Mouse (Mus musculus) embryonic facial prominence, embryonic 11.5 days (tissue): ENCODE measurements around the gene Med26. TPM values are rescaled to one million over a fixed set of nuclear protein-coding genes. Genes with fewer than 3 reads are reported as not detected.
A peak's percentile ranks its signal among the peaks of the same experiment; 100 is the strongest.

ENCODE experiments used
- ATAC-seq: fragments of 200-750 bp; cut with Nextera tagmentation; replicated peaks from 2 replicates; pipeline ENCODE4 v1.8.0; 2017; ENCODE audit warnings: low read depth; ENCODE audit not compliant: insufficient number of reproducible peaks, low FRiP score, low TSS enrichment
- DNase-seq: peaks from one replicate; pipeline ENCODE4 v3.0.0-alpha.2; 2015; ENCODE audit warnings: low spot score
- H3K27ac ChIP-seq: fragments of 300-500 bp; sonication (generic); replicated peaks from 2 replicates; pipeline ENCODE4 v1.5.1; 2014; ENCODE audit warnings: mild to moderate bottlenecking, low read depth, low read length, control low read depth
- H3K27me3 ChIP-seq: fragments of 300-500 bp; sonication (generic); 2 replicates; pipeline ENCODE4 v1.6.1; 2014; ENCODE audit warnings: mild to moderate bottlenecking, low read length, moderate library complexity, mixed read lengths; ENCODE audit not compliant: control insufficient read depth, insufficient read depth
- H3K36me3 ChIP-seq: fragments of 300-500 bp; sonication (generic); replicated peaks from 2 replicates; pipeline ENCODE4 v1.6.1; 2014; ENCODE audit warnings: low read depth, mild to moderate bottlenecking, low read length, moderate library complexity, mixed read lengths; ENCODE audit not compliant: control insufficient read depth, insufficient read depth
- H3K4me1 ChIP-seq: fragments of 300-500 bp; sonication (generic); 2 replicates; pipeline ENCODE4 v1.6.1; 2014; ENCODE audit warnings: low read length, mixed read lengths; ENCODE audit not compliant: control insufficient read depth, insufficient read depth
- H3K4me2 ChIP-seq: fragments of 300-500 bp; sonication (generic); 2 replicates; pipeline ENCODE4 v1.6.1; 2014; ENCODE audit warnings: low read depth, mild to moderate bottlenecking, control low read depth, low read length, moderate library complexity
- H3K4me3 ChIP-seq: fragments of 300-500 bp; sonication (generic); 2 replicates; pipeline ENCODE4 v1.5.1; 2014; ENCODE audit warnings: low read depth, low read length, control low read depth
- H3K9ac ChIP-seq: fragments of 300-500 bp; sonication (generic); replicated peaks from 2 replicates; pipeline ENCODE4 v1.6.1; 2014; ENCODE audit warnings: mild to moderate bottlenecking, control low read depth, low read length
- H3K9me3 ChIP-seq: fragments of 300-500 bp; sonication (generic); replicated peaks from 2 replicates; pipeline ENCODE4 v1.6.1; 2016; ENCODE audit warnings: mild to moderate bottlenecking, low read length, inconsistent platforms, mixed read lengths; ENCODE audit not compliant: control insufficient read depth
- WGBS: fragments of 180-500 bp; shearing (Covaris S2); extraction: QIAGEN DNeasy Blood & Tissue Kit; methylation state at CpG from one replicate; pipeline ENCODE4 v1.1.7; 2014; 5-methylcytosine and 5-hydroxymethylcytosine counted together
- polyA plus RNA-seq: library from polyadenylated mRNA; unstranded; fragments of >200 nt; fragmentation: Nextera tagmentation; extraction: Ambion mirVana; gene quantifications from 2 replicates; pipeline ENCODE4 v1.2.1, GENCODE M21; 2014

Gene Med26
- polyA plus RNA-seq, 1 experiment from 2014 or later, result 12.1 TPM

DNA sequence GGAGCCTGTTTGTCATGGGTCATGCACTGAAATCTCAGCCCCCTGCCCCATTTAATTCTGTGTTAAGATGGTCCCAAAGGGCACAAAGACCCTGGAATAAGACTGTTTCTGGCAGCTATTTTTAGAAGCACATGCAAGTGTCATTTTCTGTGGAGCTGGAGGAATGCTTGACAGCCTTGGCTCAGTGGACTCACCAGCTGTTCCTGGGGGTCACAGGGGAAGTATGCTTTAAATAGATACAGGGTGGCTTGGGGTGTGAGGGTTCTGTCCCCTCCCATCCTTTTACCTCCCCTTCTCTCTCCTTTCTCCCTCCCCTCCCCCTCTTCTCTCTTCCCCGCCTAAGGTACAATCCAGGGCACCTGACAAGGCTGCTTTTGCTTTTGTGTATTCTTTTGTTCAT lies 29.9 kb upstream of the Med26 start:
- Histone ChIP-seq H3K27me3 (no peaks in the 10 kb centered on the region), H3K36me3 (no peaks in the 10 kb centered on the region), H3K4me2 (no peak overlapping the region), H3K9ac (no peak overlapping the region), H3K4me3 (no peak overlapping the region), H3K4me1 (no peaks in the 10 kb centered on the region), H3K9me3 (no peaks in the 10 kb centered on the region), H3K27ac (no peak overlapping the region)
- 69% methylated on average over 1 of the region's 1 CpGs for WGBS
- DNase-seq, result no peak
- ATAC-seq, result no peak

DNA sequence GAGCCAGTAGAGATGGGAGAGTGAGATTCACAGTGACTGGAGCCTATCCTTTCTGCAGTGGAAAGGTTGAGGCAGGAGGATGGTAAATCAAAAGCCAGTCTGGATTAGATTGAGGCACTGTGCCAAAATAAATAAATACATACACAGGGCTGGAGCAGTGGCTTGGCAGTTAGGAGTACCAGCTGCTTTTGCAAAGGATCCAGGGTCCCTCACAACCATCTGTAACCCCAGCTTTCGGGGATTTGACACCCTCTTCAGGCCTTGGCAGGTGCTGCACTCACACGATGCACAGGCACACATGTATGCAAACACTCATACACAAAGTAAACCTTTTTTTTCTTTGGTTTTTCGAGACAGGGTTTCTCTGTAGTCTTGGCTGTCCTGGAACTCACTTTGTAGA lies 29.2 kb upstream of the Med26 start:
- no peaks in the 10 kb centered on the region for H3K36me3 ChIP-seq
- WGBS, result 92% methylated on average over 3 of the region's 3 CpGs
- H3K9me3 ChIP-seq, result no peaks in the 10 kb centered on the region
- H3K4me2 ChIP-seq, result no peak overlapping the region
- no peak overlapping the region for H3K9ac ChIP-seq
- no peak overlapping the region for H3K27ac ChIP-seq
- no peak for ATAC-seq
- H3K4me1 ChIP-seq, result no peaks in the 10 kb centered on the region
- no peak for DNase-seq
- no peaks in the 10 kb centered on the region for H3K27me3 ChIP-seq
- H3K4me3 ChIP-seq, result no peak overlapping the region

DNA sequence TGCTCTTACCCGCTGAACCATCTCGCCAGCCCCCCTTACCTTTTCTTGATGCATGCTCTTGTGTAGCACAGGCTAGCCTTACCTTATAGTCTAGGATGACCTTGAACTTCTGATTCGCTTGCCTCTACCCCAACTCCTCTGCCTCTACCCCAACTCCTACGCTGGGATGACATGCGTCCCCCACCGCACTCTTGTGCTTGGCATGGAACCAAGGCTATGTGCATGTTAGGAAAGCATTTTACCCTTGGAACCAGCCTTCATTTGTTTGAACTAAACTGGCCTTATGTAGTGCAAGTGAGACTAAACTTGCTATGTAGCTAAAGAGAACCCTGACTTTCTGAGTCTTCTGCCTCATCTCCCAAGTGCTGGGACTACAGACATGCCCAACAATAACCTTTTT lies 27.8 kb upstream of the Med26 start:
- Histone ChIP-seq H3K9ac (no peak overlapping the region), H3K4me3 (no peak overlapping the region), H3K4me1 (no peaks in the 10 kb centered on the region), H3K27ac (no peak overlapping the region), H3K27me3 (no peaks in the 10 kb centered on the region), H3K9me3 (no peaks in the 10 kb centered on the region), H3K36me3 (no peaks in the 10 kb centered on the region), H3K4me2 (no peak overlapping the region)
- 93% methylated on average over 6 of the region's 6 CpGs for WGBS
- no peak for ATAC-seq
- no peak for DNase-seq

DNA sequence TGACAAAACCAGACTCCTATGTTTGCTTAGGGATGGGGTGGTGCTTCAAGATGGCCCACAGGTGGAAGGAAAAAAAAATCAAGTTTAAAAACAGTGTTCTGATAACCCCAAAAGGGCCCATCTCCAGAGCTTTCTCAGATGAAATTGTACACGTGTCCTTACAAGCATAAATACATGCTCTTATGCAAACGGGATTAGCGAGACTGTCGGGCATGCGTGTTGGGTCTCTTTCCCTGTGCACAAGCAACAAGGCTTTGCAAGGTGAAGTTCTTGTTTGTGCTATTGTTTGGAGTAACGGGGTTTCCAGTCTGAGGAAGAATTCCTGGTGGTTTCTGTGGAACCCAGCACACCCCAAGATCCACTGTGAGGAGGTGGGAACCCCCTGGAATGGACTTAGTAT lies 25.4 kb upstream of the Med26 start:
- WGBS, result 78% methylated on average over 6 of the region's 6 CpGs
- no peaks in the 10 kb centered on the region for H3K9me3 ChIP-seq
- no peak overlapping the region for H3K4me3 ChIP-seq
- no peak overlapping the region for H3K27ac ChIP-seq
- H3K36me3 ChIP-seq, result no peaks in the 10 kb centered on the region; the same call in 1 of the 2 replicates
- no peaks in the 10 kb centered on the region for H3K27me3 ChIP-seq
- ATAC-seq, result no peak
- no peak overlapping the region for H3K4me2 ChIP-seq
- peaks cover 3% of the 10 kb centered on the region; the same call in 1 of the 2 replicates for H3K4me1 ChIP-seq
- H3K9ac ChIP-seq, result no peak overlapping the region
- no peak for DNase-seq

DNA sequence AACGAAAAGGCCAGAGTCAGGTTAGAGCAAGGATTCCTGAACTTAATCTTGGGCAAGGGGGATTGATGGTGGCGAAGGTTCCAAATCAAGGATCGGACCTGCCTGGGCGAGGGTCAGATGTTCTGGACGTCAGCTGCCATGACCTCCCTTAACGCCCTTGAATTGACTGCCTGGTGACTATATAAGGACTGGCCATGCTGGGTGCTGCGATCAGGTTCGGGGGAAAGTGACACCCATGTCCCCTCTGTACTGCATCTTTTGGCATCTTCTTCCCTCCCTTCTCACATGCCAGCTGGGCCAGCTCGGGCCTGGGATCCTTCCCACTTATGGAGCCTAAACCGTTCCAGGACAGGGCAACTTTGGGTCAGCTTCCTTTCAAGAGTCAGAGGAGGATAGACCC lies 24.4 kb upstream of the Med26 start:
- H3K4me2 ChIP-seq, result peak overlapping the region; percentile 89
- no peak for DNase-seq
- H3K9ac ChIP-seq, result peak overlapping the region; percentile 52
- H3K4me3 ChIP-seq, result peak overlapping the region; percentile 64
- 4% methylated on average over 10 of the region's 10 CpGs for WGBS
- ATAC-seq, result no peak
- no peaks in the 10 kb centered on the region for H3K27me3 ChIP-seq
- no peaks in the 10 kb centered on the region; the same call in 1 of the 2 replicates for H3K36me3 ChIP-seq
- peaks cover 3% of the 10 kb centered on the region; the same call in 1 of the 2 replicates for H3K4me1 ChIP-seq
- H3K27ac ChIP-seq, result no peak overlapping the region
- no peaks in the 10 kb centered on the region for H3K9me3 ChIP-seq

DNA sequence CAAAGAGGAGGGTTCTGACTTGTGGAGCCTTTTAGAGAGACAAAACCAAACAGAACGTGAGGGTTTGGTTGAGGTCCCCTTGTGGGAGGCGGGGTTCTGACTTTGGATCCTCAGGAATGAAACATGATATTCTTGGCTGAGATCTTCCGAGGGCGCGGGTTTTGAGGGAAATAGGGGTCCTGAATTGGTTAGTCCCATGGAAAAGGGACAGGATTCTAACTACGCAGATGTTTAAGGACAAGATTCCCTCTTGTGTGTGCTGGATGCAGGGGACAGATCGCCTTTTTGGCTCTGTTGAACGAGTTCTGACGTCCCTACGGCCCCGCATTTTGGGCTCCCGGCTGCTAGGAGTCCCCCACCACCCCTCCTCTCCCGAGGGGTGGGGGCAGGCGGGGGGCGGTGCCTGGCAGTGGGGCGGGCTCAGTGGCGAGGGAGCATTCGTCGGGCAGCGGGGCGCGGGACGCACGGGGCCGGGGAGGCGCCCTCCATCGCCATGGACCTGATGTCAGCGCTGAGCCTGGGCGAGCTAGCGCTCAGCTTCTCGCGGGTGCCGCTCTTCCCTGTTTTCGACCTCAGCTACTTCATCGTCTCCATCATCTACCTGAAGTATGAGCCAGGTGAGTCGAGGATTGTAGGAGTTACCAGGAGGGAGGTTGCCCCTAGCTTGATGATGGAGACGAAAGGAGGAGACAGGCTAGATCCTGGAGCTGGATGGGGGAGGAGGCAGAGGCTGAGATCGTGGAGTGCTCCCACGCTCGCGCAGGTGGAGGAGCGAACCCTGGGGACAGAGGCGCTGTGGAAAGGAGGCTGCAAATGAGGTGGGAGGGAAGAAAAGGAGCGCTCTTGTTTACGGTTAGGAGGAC lies 23.8 kb upstream of the Med26 start, which contains the start of gene Tmem38a:
Tmem38a (plus strand) TSS at position 445 of the 863 bp plus-strand sequence.
- Histone ChIP-seq H3K4me1 (peaks cover 3% of the 10 kb centered on the region; the same call in 1 of the 2 replicates), H3K9ac (peak within 1 kb of the TSS; percentile 57), H3K27ac (peak within 1 kb of the TSS; percentile 54; the same call in 1 of the 2 replicates), H3K4me2 (peak within 1 kb of the TSS; percentile 89), H3K36me3 (no peaks in the 10 kb centered on the region; the same call in 1 of the 2 replicates), H3K27me3 (no peaks in the 10 kb centered on the region), H3K4me3 (peak within 1 kb of the TSS; percentile 64), H3K9me3 (no peaks in the 10 kb centered on the region)
- under 1% methylated on average over 45 of the region's 45 CpGs for whole genome bisulfite sequencing
- peak; percentile 21; the same call in 1 of the 2 replicates for ATAC-seq
- peak; percentile 77 for DNase-seq

DNA sequence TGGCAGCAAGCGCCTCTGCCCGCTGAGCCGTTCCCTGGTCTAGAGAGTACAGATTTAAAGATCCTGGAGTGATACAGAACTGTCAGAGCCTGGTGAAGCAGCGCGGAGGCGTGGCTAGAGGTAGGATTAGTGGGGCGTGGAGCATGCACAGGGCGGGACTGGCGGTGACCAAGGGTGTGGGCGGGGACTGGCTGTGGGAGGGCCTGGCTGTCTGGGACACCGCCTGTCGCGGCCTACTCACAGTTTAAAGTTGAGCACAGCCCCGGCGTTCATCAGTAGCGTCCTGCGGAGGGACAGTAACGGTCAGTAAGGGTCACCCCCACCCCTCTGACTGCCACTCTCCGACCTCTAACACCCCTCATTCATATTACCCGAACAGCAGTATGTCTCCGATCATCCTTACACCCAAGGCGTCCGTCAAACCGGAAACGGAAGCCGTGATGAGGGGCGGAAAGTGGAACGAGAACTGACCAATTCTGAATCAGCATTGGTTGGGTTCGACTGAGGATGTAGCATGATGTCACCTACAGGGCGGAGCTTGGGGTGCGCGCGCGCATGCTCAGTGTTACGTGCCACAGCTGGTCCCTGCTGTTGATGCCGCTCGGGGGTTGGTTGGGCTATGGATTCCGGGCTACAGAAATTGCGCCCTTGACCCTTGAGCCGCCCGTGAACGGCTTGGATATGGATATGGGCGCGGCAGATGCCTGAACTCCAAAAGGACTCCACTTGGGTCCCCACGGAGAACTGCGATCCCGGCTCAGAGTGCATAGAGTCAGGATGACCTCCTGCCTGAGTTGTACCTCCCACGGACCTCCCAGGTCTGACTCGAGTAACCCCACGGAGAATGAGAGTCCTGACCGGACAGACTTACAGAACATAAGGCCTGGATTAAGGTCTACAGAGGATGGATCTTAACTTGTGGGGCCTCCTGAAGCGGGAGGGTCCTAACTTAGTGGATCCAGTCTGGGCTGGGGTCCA lies 22.9 kb upstream of the Med26 start, which contains the start of gene Smim7:
Smim7 (minus strand) TSS at position 456 of the 978 bp plus-strand sequence.
- peak within 1 kb of the TSS; percentile 57 for H3K9ac ChIP-seq
- ATAC-seq (peak; percentile 97), DNase-seq (peak; percentile 99)
- H3K36me3 ChIP-seq, result no peaks in the 10 kb centered on the region; the same call in 1 of the 2 replicates
- H3K27ac ChIP-seq, result peak within 1 kb of the TSS; percentile 54; the same call in 1 of the 2 replicates
- H3K4me2 ChIP-seq, result peak within 1 kb of the TSS; percentile 89
- peaks cover 3% of the 10 kb centered on the region; the same call in 1 of the 2 replicates for H3K4me1 ChIP-seq
- under 1% methylated on average over 52 of the region's 52 CpGs for WGBS
- no peaks in the 10 kb centered on the region for H3K27me3 ChIP-seq
- peak within 1 kb of the TSS; percentile 64 for H3K4me3 ChIP-seq
- no peaks in the 10 kb centered on the region for H3K9me3 ChIP-seq
